Mouse (Mus musculus) brown adipose tissue, adult 24 weeks (tissue): ENCODE measurements around the gene Adamts14. TPM values are rescaled to one million over a fixed set of nuclear protein-coding genes. Genes with fewer than 3 reads are reported as not detected.

Experiments used
- H3K27ac ChIP-seq: fragments of 200-500 bp; replicated peaks from 2 replicates; pipeline ENCODE4 v1.5.1; 2012; ENCODE audit warnings: low read depth, mild to moderate bottlenecking, low read length
- H3K4me1 ChIP-seq: fragments of 200-500 bp; 2 replicates; pipeline ENCODE4 v1.6.1; 2012; ENCODE audit warnings: low read length, mixed read lengths; ENCODE audit not compliant: control insufficient read depth, insufficient read depth, insufficient read length
- H3K4me3 ChIP-seq: fragments of 200-500 bp; 2 replicates; pipeline ENCODE4 v1.5.1; 2012; ENCODE audit warnings: low read depth, mild to moderate bottlenecking, low read length, moderate library complexity; ENCODE audit not compliant: insufficient read depth
- polyA plus RNA-seq: library from polyadenylated mRNA; stranded (reverse); fragments of >200 nt; gene quantifications from 2 replicates; pipeline ENCODE4 v1.2.4, GENCODE M21; 2012; ENCODE audit not compliant: missing spikeins, insufficient read depth, insufficient read length

Gene Adamts14
- polyA plus RNA-seq, 1 experiment: 0.20 TPM

DNA sequence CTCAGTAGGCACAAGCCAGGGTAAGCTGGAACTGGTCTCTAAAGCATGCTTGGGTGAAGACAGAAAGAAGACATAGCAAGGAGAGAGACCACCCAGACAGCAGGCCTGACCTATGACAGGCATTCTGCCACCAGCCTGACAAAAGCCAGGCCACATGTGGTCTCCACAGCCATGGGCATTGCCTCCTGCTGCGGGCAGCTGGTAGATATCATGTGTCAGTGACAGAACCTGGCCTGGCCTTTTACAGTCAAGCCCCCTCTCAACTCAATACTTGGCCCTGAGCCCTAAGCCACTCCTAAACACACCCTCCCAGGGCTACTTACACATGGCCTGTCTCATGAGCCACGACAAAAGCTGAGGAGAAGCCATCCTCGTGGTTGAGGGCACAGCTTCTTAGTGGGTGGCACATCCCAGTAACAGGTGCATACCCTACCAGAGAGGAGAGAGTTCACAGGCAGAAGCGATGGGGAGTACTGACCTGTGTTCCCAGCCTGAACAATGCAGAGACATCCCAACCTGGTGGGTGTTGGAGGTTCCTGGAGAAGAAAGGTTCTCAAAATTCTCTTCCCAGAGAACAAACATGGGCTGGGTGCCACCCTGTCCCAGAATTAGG lies 46.3 kb downstream of the Adamts14 start:
- Histone ChIP-seq H3K27ac (no peak overlapping the region), H3K4me3 (no peak overlapping the region), H3K4me1 (no peaks in the 10 kb centered on the region)

- H3K4me1 ChIP-seq: no peaks in the 10 kb centered on the region
- H3K27ac ChIP-seq: no peak overlapping the region
- H3K4me3 ChIP-seq: no peak overlapping the region
Observed at GRCm38 (mm10) chr10:61225694-61226093, 47.5 kb downstream of the Adamts14 start.

GRCm38 (mm10) chr10:61219318-61219717 lies 53.9 kb downstream of the Adamts14 start:
- Histone ChIP-seq H3K4me1 (no peaks in the 10 kb centered on the region), H3K4me3 (no peak overlapping the region), H3K27ac (no peak overlapping the region)

- no peak overlapping the region for H3K4me3 ChIP-seq
- no peaks in the 10 kb centered on the region for H3K4me1 ChIP-seq
- no peak overlapping the region for H3K27ac ChIP-seq
Observed at GRCm38 (mm10) chr10:61216163-61216562, 57.1 kb downstream of the Adamts14 start.

DNA sequence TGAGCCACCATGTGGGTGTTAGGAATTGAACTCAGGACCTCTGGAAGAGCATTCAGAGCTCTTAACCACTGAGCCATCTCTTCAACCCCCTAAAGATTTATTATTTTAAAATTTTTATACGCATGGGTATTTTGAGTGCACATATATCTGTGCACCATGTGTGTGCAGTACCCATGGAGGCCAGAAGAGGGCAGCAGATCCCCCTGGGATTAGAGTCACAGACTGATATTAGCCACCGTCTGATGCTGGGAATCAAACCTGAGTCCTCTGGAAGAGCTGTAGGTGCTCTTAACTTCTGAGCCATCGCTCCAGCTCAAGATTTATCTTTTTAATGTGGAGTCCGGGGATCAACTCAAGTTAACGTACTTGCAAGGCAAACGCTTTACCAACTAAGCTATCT lies 57.6 kb downstream of the Adamts14 start:
- Histone ChIP-seq H3K27ac (no peak overlapping the region), H3K4me1 (no peaks in the 10 kb centered on the region), H3K4me3 (no peak overlapping the region)

GRCm38 (mm10) chr10:61212817-61213216 lies 60.4 kb downstream of the Adamts14 start:
- no peak overlapping the region for H3K27ac ChIP-seq
- H3K4me1 ChIP-seq: no peaks in the 10 kb centered on the region
- H3K4me3 ChIP-seq: no peak overlapping the region

DNA sequence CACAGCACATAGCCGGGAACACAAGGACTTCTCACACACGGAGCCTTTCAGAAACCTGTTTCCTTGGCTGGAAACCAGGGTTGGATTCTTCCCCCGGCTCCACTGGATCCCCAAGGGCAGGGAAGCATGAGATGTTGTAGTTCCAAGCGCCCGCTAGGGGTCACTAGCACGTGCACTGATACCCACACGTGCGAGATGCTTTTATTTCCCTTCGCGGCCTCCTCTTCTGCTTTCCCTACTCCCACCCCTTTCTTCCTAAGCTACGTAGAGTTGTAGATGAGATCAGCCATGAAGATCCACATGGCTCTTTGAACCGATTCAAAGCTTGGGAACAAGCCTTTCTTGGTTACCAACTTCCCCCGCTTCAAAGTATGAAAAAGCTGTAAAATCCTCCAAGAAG lies 61.5 kb downstream of the Adamts14 start:
- Histone ChIP-seq H3K4me1 (no peaks in the 10 kb centered on the region), H3K4me3 (no peak overlapping the region), H3K27ac (no peak overlapping the region)

GRCm38 (mm10) chr10:61211105-61211504 lies 62.1 kb downstream of the Adamts14 start:
- Histone ChIP-seq H3K4me3 (no peak overlapping the region), H3K27ac (no peak overlapping the region), H3K4me1 (no peaks in the 10 kb centered on the region)

DNA sequence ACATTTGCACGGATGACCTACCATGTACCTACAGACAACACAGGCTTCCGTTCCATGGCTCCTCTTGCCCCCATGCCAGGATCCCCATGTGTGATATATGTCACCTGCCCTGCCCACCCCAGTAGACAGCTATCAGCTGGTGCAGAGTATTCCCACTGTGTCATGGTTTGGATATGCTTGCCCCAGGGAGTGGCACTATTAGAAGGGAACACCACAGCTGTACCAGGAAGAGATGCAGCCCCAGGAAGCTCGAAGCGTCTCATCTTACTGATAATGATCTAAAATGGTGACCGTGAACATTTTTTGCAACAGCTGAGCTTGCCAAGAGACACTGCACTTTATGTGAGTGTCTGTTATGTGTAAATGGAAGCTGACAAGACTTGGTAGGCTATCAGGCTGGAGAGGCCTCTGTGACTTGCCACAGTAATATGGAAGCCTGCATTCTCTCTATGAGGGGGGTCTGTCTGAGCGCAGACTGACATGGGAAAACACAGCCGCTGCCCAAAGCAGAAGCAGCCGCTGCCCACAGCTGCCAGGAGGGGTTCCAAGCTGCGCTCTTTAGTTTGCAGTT lies 65.0 kb downstream of the Adamts14 start:
- Histone ChIP-seq H3K27ac (no peak overlapping the region), H3K4me1 (no peaks in the 10 kb centered on the region), H3K4me3 (no peak overlapping the region)

GRCm38 (mm10) chr10:61203930-61204329 lies 69.3 kb downstream of the Adamts14 start:
- Histone ChIP-seq H3K27ac (no peak overlapping the region), H3K4me1 (no peaks in the 10 kb centered on the region)

DNA sequence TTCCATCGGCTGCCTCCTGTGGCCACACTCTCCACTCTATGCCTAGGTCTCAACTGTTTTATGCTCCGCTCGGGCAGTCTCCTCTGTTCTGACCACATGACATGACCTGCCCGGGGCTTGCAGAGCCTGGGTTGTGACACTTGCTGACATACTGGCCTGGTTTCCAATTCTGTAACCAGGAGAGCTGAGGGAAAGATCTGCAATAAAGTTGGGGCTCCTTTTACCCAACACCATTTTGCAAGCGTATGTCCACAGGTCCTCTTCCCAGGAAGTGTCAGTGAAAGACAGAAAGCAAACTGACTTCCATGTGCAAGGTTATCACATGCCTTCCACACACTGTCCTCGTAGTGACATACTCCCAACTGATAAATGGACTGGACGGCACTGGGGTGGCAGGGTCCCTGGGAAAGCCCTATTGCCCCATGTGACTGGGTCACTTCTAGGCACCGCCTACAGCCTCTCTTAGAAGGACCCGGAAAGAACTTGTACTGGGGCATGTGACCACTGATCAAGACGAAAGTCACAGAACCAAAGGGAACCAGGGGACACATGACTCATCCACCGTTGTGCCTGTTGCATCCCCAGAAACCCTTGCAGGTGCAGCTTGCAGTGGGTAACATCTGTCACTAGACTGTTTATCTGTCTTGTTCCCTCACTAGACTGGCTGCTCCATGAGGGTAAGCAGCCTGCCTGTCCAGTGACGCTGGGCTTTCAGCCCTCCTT lies 71.5 kb downstream of the Adamts14 start:
- H3K27ac ChIP-seq: no peak overlapping the region
- no peak overlapping the region for H3K4me3 ChIP-seq
- H3K4me1 ChIP-seq: no peaks in the 10 kb centered on the region

More at GRCm38 (mm10) chr10:61203930-61204329, 69.3 kb downstream of the Adamts14 start:
- no peak overlapping the region for H3K4me3 ChIP-seq

- Histone ChIP-seq H3K4me1 (no peaks in the 10 kb centered on the region), H3K4me3 (no peak overlapping the region), H3K27ac (no peak overlapping the region)
Observed at GRCm38 (mm10) chr10:61200998-61201397, 72.2 kb downstream of the Adamts14 start.

- H3K4me3 ChIP-seq: no peak overlapping the region
- H3K4me1 ChIP-seq: no peaks in the 10 kb centered on the region
- no peak overlapping the region for H3K27ac ChIP-seq
Observed at GRCm38 (mm10) chr10:61200232-61200820, 72.9 kb downstream of the Adamts14 start.

DNA sequence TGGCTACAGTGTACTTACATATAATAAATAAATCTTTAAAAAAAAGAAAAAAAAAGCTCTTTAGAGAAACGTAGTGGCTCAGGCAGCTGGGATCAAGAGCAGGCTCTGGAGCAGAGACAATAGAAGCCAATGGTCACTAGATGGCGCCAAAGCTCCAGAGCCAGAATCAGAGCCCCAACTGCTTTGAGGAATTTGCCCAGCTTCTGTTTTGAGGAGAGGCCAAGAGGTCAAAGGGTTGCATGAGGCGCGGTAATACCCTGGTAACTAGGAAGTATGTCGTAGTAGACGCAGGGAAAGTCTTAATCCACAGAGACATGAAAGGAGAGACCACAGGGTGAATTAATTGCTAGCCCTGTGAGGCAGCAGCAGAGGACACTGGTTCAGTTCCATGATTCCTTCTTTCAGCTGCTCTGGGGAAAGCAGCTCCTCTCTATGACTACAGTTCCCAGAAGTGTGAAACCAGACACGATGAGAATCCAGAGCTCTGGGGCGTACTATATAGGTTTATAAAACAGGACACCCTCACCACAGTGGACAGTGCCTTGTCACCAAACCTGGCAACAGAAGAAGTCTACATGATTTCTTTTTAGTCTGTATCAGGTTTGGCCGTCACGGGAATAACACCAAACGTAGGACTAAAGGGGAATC lies 73.5 kb downstream of the Adamts14 start:
- Histone ChIP-seq H3K4me1 (no peaks in the 10 kb centered on the region), H3K27ac (no peak overlapping the region), H3K4me3 (no peak overlapping the region)

- Histone ChIP-seq H3K4me3 (no peak overlapping the region), H3K27ac (no peak overlapping the region), H3K4me1 (no peaks in the 10 kb centered on the region)
Observed at GRCm38 (mm10) chr10:61195718-61196291, 77.4 kb downstream of the Adamts14 start.
